Mouse (Mus musculus) thymus, postnatal 14 days (tissue): Measurements from ENCODE around the gene Rassf9.

Experiments
- DNase-seq: peaks from one replicate; pipeline ENCODE4 v3.0.0; 2021

Rassf9 gene

DNA sequence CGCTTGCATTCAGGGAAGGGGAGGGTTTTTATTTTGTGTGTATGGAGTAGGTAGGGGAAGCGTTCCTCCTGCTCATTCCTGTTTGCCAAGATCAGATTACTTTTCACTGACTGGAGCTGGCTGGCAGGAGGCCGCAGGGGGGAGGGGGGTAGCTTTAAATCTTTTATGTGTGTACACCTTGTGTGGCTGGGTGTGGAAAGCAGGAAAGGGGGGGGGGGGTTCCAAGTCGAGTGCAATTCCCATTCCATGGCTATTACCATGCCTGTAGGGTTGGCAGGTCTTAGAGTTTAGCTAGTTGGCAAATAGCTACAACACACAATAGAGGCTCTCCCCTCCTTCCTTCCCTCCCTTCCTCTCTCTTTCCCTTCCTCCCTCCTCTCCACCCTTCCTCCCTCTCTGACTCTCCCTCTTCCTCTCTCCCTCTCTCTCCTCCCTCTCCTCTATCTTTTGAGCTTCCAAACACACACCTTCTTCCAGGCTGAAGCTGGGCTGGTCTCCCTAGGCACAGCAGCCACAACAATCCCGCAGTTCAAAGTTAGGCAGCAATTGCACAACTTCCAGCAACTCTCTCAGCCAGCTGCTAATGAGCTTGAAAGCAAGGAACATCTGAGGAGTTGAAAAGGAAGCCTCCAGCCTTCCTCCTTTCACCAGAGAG is at the start of gene Rassf9:
Gene Rassf9, plus strand, starts transcription at position 416 of the 655 bp plus-strand sequence.
- DNase-seq, result no peak

- DNase-seq, result no peak
Measured at GRCm38 (mm10) chr10:102469412-102469811, 42.6 kb upstream of the Rassf9 start.

DNA sequence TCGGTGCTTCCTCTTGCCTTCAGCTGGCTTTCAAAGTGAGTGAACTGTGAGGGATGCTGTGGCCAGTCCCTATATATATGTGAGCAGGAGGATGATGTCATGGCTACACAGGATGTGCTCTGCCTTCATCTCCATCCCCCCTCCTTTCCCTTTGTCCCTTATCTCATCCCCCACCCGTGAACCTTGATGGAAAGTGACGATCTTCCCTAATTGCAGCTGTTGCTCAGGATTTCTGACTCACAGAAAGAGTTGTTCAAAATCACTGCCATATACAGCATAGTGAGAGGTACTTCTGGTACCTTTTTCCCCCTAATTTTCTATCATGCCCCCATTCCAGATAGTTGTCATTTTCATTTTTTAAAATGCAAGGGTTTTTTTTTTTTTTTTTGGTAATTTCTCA is 21.6 kb upstream of the Rassf9 start, which contains the start of gene Nts:
Gene Nts, minus strand, starts transcription at position 101 of the 400 bp plus-strand sequence.
- DNase-seq, result no peak

DNA sequence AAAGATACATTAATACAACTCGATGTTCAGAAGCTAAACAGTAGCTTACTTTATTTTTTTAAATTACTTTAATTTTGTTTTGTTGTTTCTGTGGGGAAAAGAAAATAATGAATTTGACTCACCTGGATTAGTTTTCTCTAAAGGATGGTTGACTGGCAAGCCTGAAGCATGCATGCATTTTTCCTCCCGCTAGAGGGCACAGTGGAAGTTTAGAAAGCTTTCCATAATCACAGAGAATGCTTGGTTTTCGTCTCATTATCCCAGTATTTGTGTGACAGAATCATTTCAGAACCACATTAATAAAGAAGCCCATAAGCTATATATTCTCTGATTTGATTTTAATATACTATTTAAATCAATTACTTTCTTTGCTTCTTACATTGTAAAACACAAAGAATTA is 20.2 kb upstream of the Rassf9 start:
- DNase-seq, result no peak

DNA sequence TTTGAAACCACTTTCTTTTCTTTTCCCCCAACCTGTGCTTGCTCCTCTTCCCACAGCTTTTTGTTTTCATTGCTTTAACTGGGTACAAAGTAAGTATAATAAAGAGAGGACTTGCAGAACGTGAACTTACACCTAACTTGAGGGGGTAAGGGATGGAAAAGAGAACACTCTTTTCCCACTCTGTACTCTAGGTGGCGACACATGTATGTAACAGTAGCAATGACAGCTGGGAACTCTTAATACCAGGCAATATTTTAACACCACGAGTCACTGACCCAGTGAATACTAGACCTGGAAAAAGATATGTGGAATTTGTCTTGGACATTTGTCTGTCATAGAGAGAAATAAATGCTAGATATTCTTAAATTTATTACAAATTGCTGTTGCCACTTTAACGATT is 13.3 kb upstream of the Rassf9 start:
- DNase-seq, result no peak

GRCm38 (mm10) chr10:102507386-102507785 is 4.6 kb upstream of the Rassf9 start:
- DNase-seq, result no peak

GRCm38 (mm10) chr10:102511461-102511806 is 588 bp upstream of the Rassf9 start:
- DNase-seq, result no peak

- no peak for DNase-seq
Measured at GRCm38 (mm10) chr10:102514159-102514558, 2.1 kb downstream of the Rassf9 start.

DNA sequence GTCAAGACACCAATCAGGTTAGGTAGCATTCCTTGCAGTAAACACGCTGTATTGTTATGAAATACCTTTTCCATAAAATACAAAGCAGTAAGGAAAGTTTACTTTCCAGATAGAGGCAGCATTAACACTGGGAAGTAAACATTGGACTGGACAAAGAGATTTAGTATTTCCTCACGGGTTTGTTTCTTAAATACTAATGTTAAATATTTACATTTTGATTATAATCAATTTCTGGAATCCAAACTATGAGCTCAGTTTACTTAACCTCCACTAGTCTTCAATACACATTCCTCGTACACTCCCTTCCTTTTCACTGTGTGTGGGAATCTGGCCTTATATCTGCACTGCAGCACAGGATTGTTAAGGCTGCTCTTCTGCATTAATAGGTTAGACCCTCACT is 15.9 kb downstream of the Rassf9 start:
- DNase-seq, result no peak

DNA sequence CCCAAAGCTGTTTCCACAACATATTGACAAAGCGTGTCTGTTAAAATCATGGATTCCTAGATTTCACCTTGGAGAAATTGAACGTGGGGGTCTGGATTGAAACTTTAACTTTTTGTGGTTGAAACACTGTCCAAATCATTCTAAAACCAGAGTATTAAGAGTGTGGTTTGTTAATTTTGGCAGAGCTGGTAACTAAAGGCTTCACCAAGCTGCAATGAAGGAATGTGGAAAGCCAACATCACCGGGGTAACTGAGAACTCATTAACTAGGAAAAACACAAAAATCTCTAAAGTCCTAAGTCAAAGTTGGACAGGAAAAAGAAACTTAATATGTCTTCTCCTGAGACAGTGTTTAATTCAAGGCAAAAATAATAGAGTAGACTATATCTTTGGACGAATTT is 41.9 kb downstream of the Rassf9 start:
- no peak for DNase-seq

- DNase-seq, result no peak
Measured at GRCm38 (mm10) chr10:102562488-102562887, 50.5 kb downstream of the Rassf9 start.

GRCm38 (mm10) chr10:102577970-102578369 is 65.9 kb downstream of the Rassf9 start:
- no peak for DNase-seq

DNA sequence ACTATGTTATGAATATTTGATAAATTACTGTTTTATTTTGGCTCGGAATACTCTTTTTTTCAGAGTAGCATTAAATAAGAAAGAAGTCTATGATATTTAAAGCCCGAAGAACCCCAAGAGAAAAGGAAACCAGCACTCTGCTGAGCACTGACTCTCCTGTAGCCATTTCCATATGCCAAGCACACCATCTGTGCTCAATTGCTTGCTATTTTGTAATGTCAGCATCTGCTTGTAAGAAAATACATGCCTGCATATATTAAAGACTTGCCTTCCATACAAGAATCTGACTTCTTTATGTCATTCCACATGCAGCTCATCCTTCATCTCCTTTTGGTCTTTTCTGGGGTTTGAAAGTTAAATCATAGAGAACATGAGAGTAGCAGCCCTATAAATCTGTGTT is 82.3 kb downstream of the Rassf9 start:
- DNase-seq, result no peak
